Mouse (Mus musculus): Measurements from ENCODE around the gene Kcna7. TPM values are rescaled to one million over a fixed set of nuclear protein-coding genes. Genes with fewer than 3 reads are reported as not detected.
"Not testable (repeated sequence)": the region's sequence is repeated elsewhere in the genome, so short reads cannot be mapped to it uniquely, and the experiment has no call there.

The Kcna7 gene
- total RNA-seq, 2 experiments from 2014 or later, result not detected

GRCm38 (mm10) chr7:45386077-45386476 lies 19.4 kb upstream of the Kcna7 start:
- ATAC-seq (replicated peaks; ENCODE audit: low FRiP score, poor library complexity, severe bottlenecking), result no peak

- peak; percentile 80 for ATAC-seq (replicated peaks; ENCODE audit: low FRiP score, poor library complexity, severe bottlenecking)
Measured at GRCm38 (mm10) chr7:45395129-45395541, 10.3 kb upstream of the Kcna7 start.

- peak; percentile 93 for ATAC-seq (replicated peaks; ENCODE audit: low FRiP score, poor library complexity, severe bottlenecking)
Measured at GRCm38 (mm10) chr7:45395578-45396336, 9.7 kb upstream of the Kcna7 start, which contains the start of gene Snrnp70. Gene Snrnp70, minus strand, starts transcription at chr7:45395742.

GRCm38 (mm10) chr7:45396337-45396775 lies 9.1 kb upstream of the Kcna7 start:
- not testable (repeated sequence) for ATAC-seq (replicated peaks; ENCODE audit: low FRiP score, poor library complexity, severe bottlenecking)

GRCm38 (mm10) chr7:45396787-45397186 lies 8.7 kb upstream of the Kcna7 start:
- no peak for ATAC-seq (replicated peaks; ENCODE audit: low FRiP score, poor library complexity, severe bottlenecking)

GRCm38 (mm10) chr7:45401521-45402085 lies 3.9 kb upstream of the Kcna7 start:
- ATAC-seq (replicated peaks; ENCODE audit: low FRiP score, poor library complexity, severe bottlenecking), result no peak

GRCm38 (mm10) chr7:45403532-45404261 lies 1.8 kb upstream of the Kcna7 start:
- ATAC-seq (replicated peaks; ENCODE audit: low FRiP score, poor library complexity, severe bottlenecking), result 0 out of 2 replicates have a peak, but pooled peaks have one; percentile 32

GRCm38 (mm10) chr7:45406157-45407156 lies 1.0 kb downstream of the Kcna7 start:
- no peak for ATAC-seq (replicated peaks; ENCODE audit: low FRiP score, poor library complexity, severe bottlenecking)

GRCm38 (mm10) chr7:45407836-45408235 lies 2.4 kb downstream of the Kcna7 start:
- no peak for ATAC-seq (replicated peaks; ENCODE audit: low FRiP score, poor library complexity, severe bottlenecking)

- no peak for ATAC-seq (replicated peaks; ENCODE audit: low FRiP score, poor library complexity, severe bottlenecking)
Measured at GRCm38 (mm10) chr7:45408351-45408750, 2.9 kb downstream of the Kcna7 start.

GRCm38 (mm10) chr7:45408949-45409348 lies 3.5 kb downstream of the Kcna7 start:
- ATAC-seq (replicated peaks; ENCODE audit: low FRiP score, poor library complexity, severe bottlenecking), result no peak

GRCm38 (mm10) chr7:45409497-45410163 lies 4.2 kb downstream of the Kcna7 start:
- ATAC-seq (replicated peaks; ENCODE audit: low FRiP score, poor library complexity, severe bottlenecking), result no peak

GRCm38 (mm10) chr7:45412421-45412820 lies 7.0 kb downstream of the Kcna7 start:
- ATAC-seq (replicated peaks; ENCODE audit: low FRiP score, poor library complexity, severe bottlenecking), result no peak

GRCm38 (mm10) chr7:45413113-45413863 lies 7.8 kb downstream of the Kcna7 start, which contains the start of gene Ntf5:
Gene Ntf5, plus strand, starts transcription at chr7:45413695.
- ATAC-seq (replicated peaks; ENCODE audit: low FRiP score, poor library complexity, severe bottlenecking), result no peak

GRCm38 (mm10) chr7:45413864-45414739 lies 8.6 kb downstream of the Kcna7 start:
- 0 out of 2 replicates have a peak, but pooled peaks have one; percentile 23 for ATAC-seq (replicated peaks; ENCODE audit: low FRiP score, poor library complexity, severe bottlenecking)

- ATAC-seq (replicated peaks; ENCODE audit: low FRiP score, poor library complexity, severe bottlenecking), result no peak
Measured at GRCm38 (mm10) chr7:45414740-45415224, 9.3 kb downstream of the Kcna7 start.

- no peak for ATAC-seq (replicated peaks; ENCODE audit: low FRiP score, poor library complexity, severe bottlenecking)
Measured at GRCm38 (mm10) chr7:45415636-45416035, 10.2 kb downstream of the Kcna7 start.

All from erythroid progenitor cell, adult 5-6 weeks (primary cell).